Mouse (Mus musculus): ENCODE data around the gene Gba.

DNA sequence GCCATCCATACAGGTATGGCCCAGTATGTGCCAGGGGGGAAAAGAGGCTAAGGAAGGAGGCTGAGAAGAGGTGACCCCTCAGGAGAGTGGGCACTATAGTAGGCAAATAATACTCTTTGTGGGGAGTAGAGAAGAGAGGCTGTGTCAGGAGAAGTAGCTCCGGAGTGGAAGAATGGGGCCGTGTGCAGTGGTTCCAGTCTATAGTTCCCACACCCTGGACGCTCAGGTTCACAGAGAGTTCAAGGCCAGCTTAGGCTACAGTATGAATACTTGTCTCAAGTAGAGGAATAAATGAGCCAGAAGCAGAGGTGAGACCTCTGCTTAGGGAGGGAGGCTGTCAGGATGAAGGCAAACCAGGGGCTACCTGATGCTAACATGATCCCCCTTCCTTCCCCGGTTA lies 26.5 kb downstream of the Gba start:
- TF ChIP-seq POLR2A (IDR thresholded peaks at IDR 0.05; ENCODE audit: insufficient read depth, low read depth, low read length) (no peak), CTCF (IDR thresholded peaks at IDR 0.05; ENCODE audit: insufficient read depth, low read depth, low read length) (no peak)
